Mouse (Mus musculus): ENCODE data around the gene Dst. TPM values are rescaled to one million over a fixed set of nuclear protein-coding genes. Genes with fewer than 3 reads are reported as not detected.

The Dst gene
- total and polyA plus RNA-seq, 3 experiments: 9.1 to 28.0 (median 20.5) TPM

- DNase-seq (ENCODE audit: extremely low read depth): no peak
- in situ Hi-C loops (cut with MboI; ENCODE audit: low pct_ligation_motif_present, low pct_unique_long_range_greater_than_20kb, low sequenced_read_pairs): no loop called here
These were observed 72.4 kb downstream of the Dst start for GRCm38 (mm10) chr1:33980420-33980819.

GRCm38 (mm10) chr1:33989643-33990042 lies 81.6 kb downstream of the Dst start:
- no peaks in the 10 kb centered on the region for H3K79me2 ChIP-seq (replicated peaks; ENCODE audit: control insufficient read depth, extremely low read depth, insufficient read depth, poor library complexity, severe bottlenecking)
- no peaks in the 10 kb centered on the region for H3K27me3 ChIP-seq (replicated peaks)
- H3K36me3 ChIP-seq (replicated peaks in 1 of 2; ENCODE audit: control insufficient read depth in 1 of 2, insufficient read depth in 1 of 2, low read length in 1 of 2): no peaks in the 10 kb centered on the region
- dilution Hi-C loops (cut with MboI; ENCODE audit: extremely low pct_ligation_motif_present, extremely low pct_unique_long_range_greater_than_20kb, low sequenced_read_pairs): no loop called here
- DNase-seq (ENCODE audit: extremely low read depth): no peak
- H3K4me2 ChIP-seq (ENCODE audit: insufficient read depth, low read depth, poor library complexity, severe bottlenecking): no peak overlapping the region
- no peak overlapping the region for H3K4me3 ChIP-seq (replicated peaks in 1 of 3; ENCODE audit: low read depth in 2 of 3, low read length in 2 of 3, poor library complexity in 1 of 3)
- TF ChIP-seq MAFK (IDR thresholded peaks at IDR 0.05; ENCODE audit: insufficient replicate concordance, low read length) (no peak), ZC3H11A (IDR thresholded peaks at IDR 0.05; ENCODE audit: low read depth, low read length) (no peak), MAX (IDR thresholded peaks at IDR 0.05; ENCODE audit: low read length) (no peak), TCF12 (IDR thresholded peaks at IDR 0.05; ENCODE audit: low read depth, low read length) (no peak), USF2 (conservative IDR thresholded peaks at IDR 0.05; ENCODE audit: low read depth, low read length) (no peak), USF1 (IDR thresholded peaks at IDR 0.05; ENCODE audit: low read depth, low read length) (no peak), MAZ (IDR thresholded peaks at IDR 0.05; ENCODE audit: low read depth, low read length) (no peak), JUND (conservative IDR thresholded peaks at IDR 0.05; ENCODE audit: low read depth, low read length) (no peak), EP300 (IDR thresholded peaks at IDR 0.05; ENCODE audit: low read length) (no peak), POLR2A (IDR thresholded peaks at IDR 0.05; ENCODE audit: low read depth, low read length) (no peak)
- no peaks in the 10 kb centered on the region for H3K9me3 ChIP-seq (replicated peaks; ENCODE audit: low read length)
- H3K9ac ChIP-seq (ENCODE audit: insufficient read depth, low read depth): no peak overlapping the region
- H3K27ac ChIP-seq (ENCODE audit: insufficient read depth, low read depth): no peak overlapping the region
- peaks cover 5 to 12% of the 10 kb centered on the region in 2 experiments for H3K4me1 ChIP-seq (ENCODE audit: control insufficient read depth in 1 of 2, insufficient read depth in 2 of 2)
- in situ Hi-C loops (cut with MboI; ENCODE audit: low pct_ligation_motif_present, low pct_unique_long_range_greater_than_20kb, low sequenced_read_pairs): no loop called here

More at GRCm38 (mm10) chr1:33980420-33980819, 72.4 kb downstream of the Dst start:
- H3K4me2 ChIP-seq (ENCODE audit: insufficient read depth, low read depth, poor library complexity, severe bottlenecking): no peak overlapping the region
- H3K4me3 ChIP-seq (replicated peaks in 1 of 3; ENCODE audit: low read depth in 2 of 3, low read length in 2 of 3, poor library complexity in 1 of 3): no peak overlapping the region
- dilution Hi-C loops (cut with MboI; ENCODE audit: extremely low pct_ligation_motif_present, extremely low pct_unique_long_range_greater_than_20kb, low sequenced_read_pairs): no loop called here
- H3K79me2 ChIP-seq (replicated peaks; ENCODE audit: control insufficient read depth, extremely low read depth, insufficient read depth, poor library complexity, severe bottlenecking): no peaks in the 10 kb centered on the region
- H3K27ac ChIP-seq (ENCODE audit: insufficient read depth, low read depth): no peak overlapping the region
- no peak overlapping the region for H3K9ac ChIP-seq (ENCODE audit: insufficient read depth, low read depth)
- H3K36me3 ChIP-seq (replicated peaks in 1 of 2; ENCODE audit: control insufficient read depth in 1 of 2, insufficient read depth in 1 of 2, low read length in 1 of 2): peaks cover 0 to 2% of the 10 kb centered on the region in 2 experiments
- H3K4me1 ChIP-seq (ENCODE audit: control insufficient read depth in 1 of 2, insufficient read depth in 2 of 2): peaks cover 0 to 19% of the 10 kb centered on the region in 2 experiments; a peak in 2 of 4 replicates
- no peaks in the 10 kb centered on the region for H3K27me3 ChIP-seq (replicated peaks)
- no peak for TF ChIP-seq JUN (IDR thresholded peaks at IDR 0.05; ENCODE audit: insufficient read depth, low read depth, low read length)
- TF ChIP-seq HCFC1 (IDR thresholded peaks at IDR 0.05; ENCODE audit: low read depth, low read length): no peak
- no peaks in the 10 kb centered on the region for H3K9me3 ChIP-seq (replicated peaks; ENCODE audit: low read length)

- H3K9ac ChIP-seq (ENCODE audit: insufficient read depth, low read depth): no peak overlapping the region
- TF ChIP-seq BHLHE40 (IDR thresholded peaks at IDR 0.05; ENCODE audit: low read depth, low read length) (no peak), MAZ (IDR thresholded peaks at IDR 0.05; ENCODE audit: low read depth, low read length) (no peak), MAFK (IDR thresholded peaks at IDR 0.05; ENCODE audit: insufficient replicate concordance, low read length) (no peak), RCOR1 (conservative IDR thresholded peaks at IDR 0.05; ENCODE audit: low read depth, low read length) (no peak), RAD21 (IDR thresholded peaks at IDR 0.05; ENCODE audit: low read depth, low read length) (no peak), CTCF (conservative IDR thresholded peaks at IDR 0.05 in 1 of 2, IDR thresholded peaks at IDR 0.05 in 1 of 2; ENCODE audit: low read depth in 2 of 2, low read length in 2 of 2) (no peak), KAT2A (IDR thresholded peaks at IDR 0.05; ENCODE audit: insufficient replicate concordance, low read length) (no peak), EP300 (IDR thresholded peaks at IDR 0.05; ENCODE audit: low read length) (no peak)
These were observed 83.0 kb downstream of the Dst start for GRCm38 (mm10) chr1:33991067-33991466.

More at GRCm38 (mm10) chr1:33991067-33991466, 83.0 kb downstream of the Dst start:
- Histone ChIP-seq H3K27me3 (replicated peaks) (no peaks in the 10 kb centered on the region), H3K4me1 (ENCODE audit: control insufficient read depth in 1 of 2, insufficient read depth in 2 of 2) (peaks cover 5 to 12% of the 10 kb centered on the region in 2 experiments), H3K4me2 (ENCODE audit: insufficient read depth, low read depth, poor library complexity, severe bottlenecking) (no peak overlapping the region), H3K36me3 (replicated peaks in 1 of 2; ENCODE audit: control insufficient read depth in 1 of 2, insufficient read depth in 1 of 2, low read length in 1 of 2) (no peaks in the 10 kb centered on the region), H3K4me3 (replicated peaks in 1 of 3; ENCODE audit: low read depth in 2 of 3, low read length in 2 of 3, poor library complexity in 1 of 3) (no peak overlapping the region), H3K27ac (ENCODE audit: insufficient read depth, low read depth) (no peak overlapping the region), H3K79me2 (replicated peaks; ENCODE audit: control insufficient read depth, extremely low read depth, insufficient read depth, poor library complexity, severe bottlenecking) (no peaks in the 10 kb centered on the region), H3K9me3 (replicated peaks; ENCODE audit: low read length) (no peaks in the 10 kb centered on the region)
- no peak for DNase-seq (ENCODE audit: extremely low read depth)
- in situ Hi-C loops (cut with MboI; ENCODE audit: low pct_ligation_motif_present, low pct_unique_long_range_greater_than_20kb, low sequenced_read_pairs) (no loop called here), dilution Hi-C loops (cut with MboI; ENCODE audit: extremely low pct_ligation_motif_present, extremely low pct_unique_long_range_greater_than_20kb, low sequenced_read_pairs) (no loop called here)
